Mouse (Mus musculus) C2C12 (cell line): ENCODE results near the gene Arhgap6. TPM values are rescaled to one million over a fixed set of nuclear protein-coding genes. Genes with fewer than 3 reads are reported as not detected.

Experiments used
- H3K27me3 ChIP-seq: one replicate; pipeline ENCODE4 v1.6.1; 2011; ENCODE audit not compliant: control insufficient read depth, insufficient read depth, insufficient read length
- H3K36me3 ChIP-seq: one replicate; pipeline ENCODE4 v1.6.1; 2011; ENCODE audit not compliant: control insufficient read depth, insufficient read depth
- H3K4me3 ChIP-seq: one replicate; pipeline ENCODE4 v1.5.1; 2011; ENCODE audit warnings: mild to moderate bottlenecking, control low read depth; ENCODE audit not compliant: poor library complexity, insufficient read depth, severe bottlenecking
- H3K79me2 ChIP-seq: one replicate; pipeline ENCODE4 v1.6.1; 2011; ENCODE audit not compliant: control insufficient read depth, insufficient read depth
- H3K79me3 ChIP-seq: one replicate; pipeline ENCODE4 v1.6.1; 2011; ENCODE audit warnings: low read depth, control low read depth
- H3ac ChIP-seq: one replicate; pipeline ENCODE3; 2011; ENCODE audit warnings: low read depth; ENCODE audit not compliant: control insufficient read depth, insufficient read length
- CEBPB ChIP-seq: IDR thresholded peaks from one replicate; pipeline ENCODE4 v1.6.1; 2011; ENCODE audit warnings: low read depth, mild to moderate bottlenecking, control low read depth, moderate library complexity
- CTCF ChIP-seq: IDR thresholded peaks from one replicate; pipeline ENCODE4 v1.5.1; 2011; ENCODE audit not compliant: control insufficient read depth, insufficient read depth, insufficient read length
- FOSL1 ChIP-seq: IDR thresholded peaks from one replicate; pipeline ENCODE4 v1.8.0; 2011; ENCODE audit warnings: mild to moderate bottlenecking, low read length; ENCODE audit not compliant: poor library complexity, insufficient read depth, severe bottlenecking
- MAX ChIP-seq: IDR thresholded peaks from one replicate; pipeline ENCODE4 v1.6.1; 2011; ENCODE audit warnings: mild to moderate bottlenecking, control low read depth
- MYOD1 ChIP-seq: IDR thresholded peaks from one replicate; pipeline ENCODE4 v1.6.1; 2011; ENCODE audit warnings: low read depth; ENCODE audit not compliant: control insufficient read depth, insufficient read length
- MYOG ChIP-seq: IDR thresholded peaks from one replicate; pipeline ENCODE4 v1.6.1; 2011; ENCODE audit not compliant: control insufficient read depth, insufficient read length; ENCODE audit errors: extremely low read depth
- USF1 ChIP-seq: IDR thresholded peaks from one replicate; pipeline ENCODE4 v1.6.1; 2011; ENCODE audit warnings: low read depth, mild to moderate bottlenecking, control low read depth, moderate library complexity
- long read RNA-seq, 2 experiments: library from polyadenylated mRNA; unstranded; transcript quantifications; one replicate each; pipeline ENCODE4 v2.0.0; 2019 to 2020
- polyA plus RNA-seq: library from polyadenylated mRNA; unstranded; fragments of >200 nt; fragmentation: generic; extraction: Trizol; gene quantifications from one replicate; pipeline ENCODE4 v1.2.1, GENCODE M21; 2012; ENCODE audit warnings: missing spikeins

The Arhgap6 gene
- 0.27 TPM for polyA plus RNA-seq
- long read RNA-seq, experiment 1: 0 reads
- long read RNA-seq, experiment 2: 0 reads

- Histone ChIP-seq H3ac (no peak within 1 kb of the TSS), H3K36me3 (no peaks in the 10 kb centered on the region), H3K79me2 (no peaks in the 10 kb centered on the region), H3K4me3 (no peak within 1 kb of the TSS), H3K27me3 (peaks cover 7% of the 10 kb centered on the region), H3K79me3 (no peaks in the 10 kb centered on the region)
- TF ChIP-seq MYOD1 (no peak), MAX (no peak), USF1 (no peak), CTCF (no peak), FOSL1 (no peak)
Measured at GRCm38 (mm10) chrX:168794974-168795858, at the start of gene Arhgap6. Arhgap6 (plus strand) TSS chrX:168795099.

- no peaks in the 10 kb centered on the region for H3K79me3 ChIP-seq
- no peaks in the 10 kb centered on the region for H3K36me3 ChIP-seq
- H3K4me3 ChIP-seq: no peak overlapping the region
- no peak for TF ChIP-seq CTCF
- no peak for TF ChIP-seq CEBPB
- TF ChIP-seq FOSL1: no peak
- TF ChIP-seq MAX: no peak
- no peak for TF ChIP-seq MYOD1
- TF ChIP-seq MYOG: no peak
- TF ChIP-seq USF1: no peak
- no peak overlapping the region for H3ac ChIP-seq
- H3K79me2 ChIP-seq: no peaks in the 10 kb centered on the region
- no peaks in the 10 kb centered on the region for H3K27me3 ChIP-seq
Measured at GRCm38 (mm10) chrX:168747011-168747410, 47.9 kb upstream of the Arhgap6 start.

- Histone ChIP-seq H3K79me3 (no peaks in the 10 kb centered on the region), H3K36me3 (no peaks in the 10 kb centered on the region), H3ac (no peak overlapping the region), H3K27me3 (peaks cover 7% of the 10 kb centered on the region), H3K4me3 (no peak overlapping the region), H3K79me2 (no peaks in the 10 kb centered on the region)
- TF ChIP-seq USF1 (no peak), CTCF (no peak), MYOG (no peak), MYOD1 (no peak), MAX (no peak), FOSL1 (no peak)
Measured at GRCm38 (mm10) chrX:168795859-168796848, 1.3 kb downstream of the Arhgap6 start.

- TF ChIP-seq MYOD1 (no peak), FOSL1 (no peak), CTCF (no peak), USF1 (no peak), MAX (no peak), MYOG (no peak), CEBPB (no peak)
- Histone ChIP-seq H3K4me3 (no peak overlapping the region), H3ac (no peak overlapping the region), H3K79me2 (no peaks in the 10 kb centered on the region), H3K36me3 (no peaks in the 10 kb centered on the region), H3K27me3 (no peaks in the 10 kb centered on the region), H3K79me3 (no peaks in the 10 kb centered on the region)
Measured at GRCm38 (mm10) chrX:168804677-168805076, 9.8 kb downstream of the Arhgap6 start.

GRCm38 (mm10) chrX:168810513-168811265 lies 15.8 kb downstream of the Arhgap6 start:
- Histone ChIP-seq H3K79me3 (no peaks in the 10 kb centered on the region), H3K79me2 (no peaks in the 10 kb centered on the region), H3ac (no peak overlapping the region), H3K4me3 (no peak overlapping the region), H3K36me3 (no peaks in the 10 kb centered on the region), H3K27me3 (no peaks in the 10 kb centered on the region)
- TF ChIP-seq MYOG (no peak), USF1 (no peak), FOSL1 (no peak), CTCF (no peak), MAX (no peak), CEBPB (no peak), MYOD1 (no peak)
